Mouse (Mus musculus): ENCODE measurements around the gene Olfr1466.

The Olfr1466 gene

DNA sequence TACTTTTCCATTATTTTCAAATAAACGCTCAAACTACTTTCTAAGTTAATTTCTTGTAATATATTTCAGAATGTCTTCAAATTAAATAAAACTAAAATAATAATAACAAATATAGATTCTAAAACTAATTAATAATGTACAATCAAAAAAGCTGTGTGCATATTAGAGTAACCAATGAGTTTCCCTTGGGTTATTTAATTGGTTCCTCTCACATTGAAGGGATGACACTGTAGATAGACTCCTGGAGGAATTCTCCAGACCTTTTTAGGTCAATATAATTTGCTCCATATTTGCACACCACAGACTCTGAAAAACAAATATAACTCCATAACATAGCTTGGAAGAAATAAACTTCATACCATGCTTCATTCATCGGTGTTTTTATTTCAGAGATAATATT lies at the start of gene Olfr1466:
TSS of gene Olfr1466 (plus strand) at position 301 of the 400 bp plus-strand sequence.
- no peak for DNase-seq

DNA sequence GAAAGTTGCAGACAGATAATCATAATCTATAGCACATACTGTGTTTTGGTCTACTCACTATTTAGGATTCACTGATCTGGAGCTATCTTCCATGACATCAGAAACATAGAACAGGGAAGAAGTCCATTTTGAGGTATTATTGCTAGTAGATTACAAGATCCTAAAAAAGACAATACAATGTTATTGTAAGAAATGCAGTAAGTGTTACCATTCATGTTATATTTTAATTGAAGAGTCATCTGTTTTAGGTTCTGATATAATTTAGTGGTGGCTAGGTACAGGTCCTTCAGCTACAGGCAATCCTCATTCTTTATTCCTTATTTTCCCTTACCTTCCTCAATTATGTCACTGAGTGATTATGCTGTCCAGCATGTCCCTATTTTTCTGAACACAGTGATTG lies 23.2 kb upstream of the Olfr1466 start, which contains the start of gene Olfr1465:
TSS of gene Olfr1465 (minus strand) at position 101 of the 400 bp plus-strand sequence.
- DNase-seq: no peak

DNA sequence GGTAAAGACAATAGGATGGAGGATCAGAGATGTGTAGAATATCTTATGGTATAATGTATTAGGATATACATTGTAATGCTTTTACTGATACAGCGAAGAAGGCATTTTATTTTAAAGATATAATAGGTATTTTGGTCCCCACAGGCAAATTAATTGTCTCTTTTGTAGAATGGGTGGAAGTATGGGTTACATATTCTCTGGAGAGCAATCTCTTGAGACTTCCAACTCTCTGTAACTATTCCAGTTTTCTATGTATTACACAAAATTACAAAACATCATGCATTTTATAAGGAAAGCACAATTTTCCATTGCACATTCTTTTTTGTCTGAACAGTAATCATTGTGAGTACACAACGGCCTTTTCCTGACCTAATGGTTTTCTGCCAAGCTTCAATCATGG lies 23.3 kb downstream of the Olfr1466 start, which contains the start of gene Olfr1467:
TSS of gene Olfr1467 (plus strand) at position 301 of the 400 bp plus-strand sequence.
- no peak for DNase-seq
